Comparison of ENCODE assay signal across 18 mouse cellular contexts in genomic region chr11:58638176-58638701, GRCm38 (mm10). TPM values are rescaled to one million over a fixed set of nuclear protein-coding genes. Genes with fewer than 3 reads are reported as not detected.
DNase-seq lines count a peak whose midpoint lies in the region.
"Had no signal": no experiment of that assay in that cellular context is flagged by ENCODE, and none has a peak within 500 bp of the region (broad histone marks: within the 10 kb centered on the region; RNA-seq: fewer than 3 reads in every experiment).

No protein-coding gene starts in this region.

- DNase-seq in gastrocnemius, adult 18-20 months (ENCODE audit: low spot score): peak; percentile 48
- DNase-seq in gastrocnemius, postnatal 10 days: no peak
- DNase-seq in ovary, adult 18-20 months (ENCODE audit: low spot score): peak; percentile 11
- DNase-seq in ovary, postnatal 10 days (ENCODE audit: low spot score): no peak
- DNase-seq in adipocyte (ENCODE audit: low spot score): peak; percentile 26
- DNase-seq in gastrocnemius, postnatal 25 days: peak; percentile 13
- no peak for DNase-seq in right cerebral cortex, postnatal 10 days (ENCODE audit: low spot score in 2 of 2)
- no peak for DNase-seq in layer of hippocampus, adult 8-10 months (ENCODE audit: low spot score in 2 of 2)
- DNase-seq: B cell, adult 2 months; kidney, adult 11 months; kidney, postnatal 14 days; left cerebral cortex, postnatal 4 days; lung, postnatal 10 days; right cerebral cortex, postnatal 4 days had no signal

RNA-seq across cellular contexts. Expression of gene Trim58, which starts 2.0 kb away (rescaled TPM):
- total RNA-seq in gastrocnemius, adult 18-20 months (2021): not detected
- total RNA-seq in gastrocnemius, postnatal 10 days (2021): under 1 TPM in 1 of 2 experiments, not detected in 1; 0.27 TPM
- not detected for total RNA-seq in gastrocnemius, postnatal 25 days (2021)
- under 1 TPM in 2 of 4 experiments, not detected in 2; 0.14 to 0.19 TPM for total RNA-seq in layer of hippocampus, adult 8-10 months (2022)
- total RNA-seq: heart, postnatal 36 days; layer of hippocampus, postnatal 14 days had no signal

RNA-seq across cellular contexts. Expression of gene Olfr323, which starts 7.9 kb away (rescaled TPM):
- total RNA-seq in gastrocnemius, adult 18-20 months (2021): not detected
- total RNA-seq in gastrocnemius, postnatal 10 days (2021): not detected
- total RNA-seq in gastrocnemius, postnatal 25 days (2021): not detected
- total RNA-seq in layer of hippocampus, adult 8-10 months (2022): not detected
- total RNA-seq: common myeloid progenitor, adult 5-6 weeks; heart, postnatal 36 days; layer of hippocampus, postnatal 14 days; left cerebral cortex, postnatal 4 days; neutrophil, adult 5-6 weeks had no signal

RNA-seq across cellular contexts. Expression of gene Olfr322, which starts 20.3 kb away (rescaled TPM):
- total RNA-seq in gastrocnemius, adult 18-20 months (2021): not detected
- not detected for total RNA-seq in gastrocnemius, postnatal 10 days (2021)
- total RNA-seq in gastrocnemius, postnatal 25 days (2021): not detected
- not detected for total RNA-seq in layer of hippocampus, adult 8-10 months (2022)
- total RNA-seq: heart, postnatal 36 days; layer of hippocampus, postnatal 14 days; left cerebral cortex, postnatal 4 days; neutrophil, adult 5-6 weeks had no signal

RNA-seq across cellular contexts. Expression of gene 2210407C18Rik, which starts 22.4 kb away (rescaled TPM):
- total RNA-seq in gastrocnemius, adult 18-20 months (2021): not detected
- total RNA-seq in gastrocnemius, postnatal 10 days (2021): not detected
- total RNA-seq in gastrocnemius, postnatal 25 days (2021): not detected
- total RNA-seq in layer of hippocampus, adult 8-10 months (2022): not detected
- total RNA-seq: common myeloid progenitor, adult 5-6 weeks; layer of hippocampus, postnatal 14 days; left cerebral cortex, postnatal 4 days; neutrophil, adult 5-6 weeks had no signal

RNA-seq across cellular contexts. Expression of gene Olfr320, which starts 42.7 kb away (rescaled TPM):
- total RNA-seq in gastrocnemius, adult 18-20 months (2021): not detected
- total RNA-seq in gastrocnemius, postnatal 10 days (2021): not detected
- not detected for total RNA-seq in gastrocnemius, postnatal 25 days (2021)
- not detected for total RNA-seq in layer of hippocampus, adult 8-10 months (2022)
- total RNA-seq: common myeloid progenitor, adult 5-6 weeks; heart, postnatal 36 days; layer of hippocampus, postnatal 14 days; left cerebral cortex, postnatal 4 days; neutrophil, adult 5-6 weeks had no signal

Comparison
In these comparisons a context has a peak if more than half of its experiments do, and no peak if none do; other contexts are left out.
1. DNase-seq: peak in gastrocnemius, adult 18-20 months (single experiment), ovary, adult 18-20 months (single experiment), adipocyte (single experiment) and gastrocnemius, postnatal 25 days (single experiment); none in gastrocnemius, postnatal 10 days (single experiment), ovary, postnatal 10 days (single experiment), right cerebral cortex, postnatal 10 days (0 of 2) and layer of hippocampus, adult 8-10 months (0 of 2).